Mouse (Mus musculus): Measurements from ENCODE around the gene H2al1n. TPM values are rescaled to one million over a fixed set of nuclear protein-coding genes. Genes with fewer than 3 reads are reported as not detected.
"Not testable (repeated sequence)": the region's sequence is repeated elsewhere in the genome, so short reads cannot be mapped to it uniquely, and the experiment has no call there.

H2al1n gene
- polyA plus RNA-seq (2021): not detected

GRCm38 (mm10) chrX:14210848-14211247 lies at the start of gene H2al1n:
Gene H2al1n, plus strand, starts transcription at chrX:14211148.
- POLR2A ChIA-PET; CTCF ChIA-PET; DNase-seq (ENCODE audit: low read depth, low spot score); in situ Hi-C loops (cut with MboI; ENCODE audit: low pct_unique_long_range_greater_than_20kb); ATAC-seq: not testable (repeated sequence)
- peaks cover 21% of the 10 kb centered on the region for H3K27me3 ChIP-seq

- DNase-seq (ENCODE audit: low read depth, low spot score): no peak
- ChIA-PET CTCF (interaction anchor here (1.2 to 2.1 kb wide), 3 partner anchors 10 to 11 kb away, joined by 3 to 7 read pairs (median 6); no protein-coding TSS in a partner anchor), POLR2A (no interaction called here)
- peaks cover 17% of the 10 kb centered on the region for H3K27me3 ChIP-seq
- ATAC-seq: no peak
- no peak for TF ChIP-seq CTCF (IDR thresholded peaks at IDR 0.05)
- in situ Hi-C loops (cut with MboI; ENCODE audit: low pct_unique_long_range_greater_than_20kb): no loop called here
Measured at GRCm38 (mm10) chrX:14199284-14199683, 11.7 kb upstream of the H2al1n start.

- in situ Hi-C loops (cut with MboI; ENCODE audit: low pct_unique_long_range_greater_than_20kb): no loop called here
- POLR2A ChIA-PET: no interaction called here
- CTCF ChIA-PET: no interaction called here
- DNase-seq (ENCODE audit: low read depth, low spot score): no peak
- H3K27me3 ChIP-seq: peaks cover 42% of the 10 kb centered on the region
- no peak for ATAC-seq
- no peak for TF ChIP-seq CTCF (IDR thresholded peaks at IDR 0.05)
Measured at GRCm38 (mm10) chrX:14206112-14206875, 4.7 kb upstream of the H2al1n start.

GRCm38 (mm10) chrX:14229218-14229617 lies 18.3 kb downstream of the H2al1n start:
- TF ChIP-seq CTCF (IDR thresholded peaks at IDR 0.05): no peak
- in situ Hi-C loops (cut with MboI; ENCODE audit: low pct_unique_long_range_greater_than_20kb): no loop called here
- H3K27me3 ChIP-seq: peaks cover 8% of the 10 kb centered on the region
- CTCF ChIA-PET: no interaction called here
- POLR2A ChIA-PET: no interaction called here
- no peak for ATAC-seq
- DNase-seq (ENCODE audit: low read depth, low spot score): no peak

- no peak for DNase-seq (ENCODE audit: low read depth, low spot score)
- no peak for ATAC-seq
- POLR2A ChIA-PET: no interaction called here
- in situ Hi-C loops (cut with MboI; ENCODE audit: low pct_unique_long_range_greater_than_20kb): no loop called here
- H3K27me3 ChIP-seq: peaks cover 40% of the 10 kb centered on the region
- TF ChIP-seq CTCF (IDR thresholded peaks at IDR 0.05): no peak
- CTCF ChIA-PET: no interaction called here
Measured at GRCm38 (mm10) chrX:14259597-14260239, 48.8 kb downstream of the H2al1n start.
